Mouse (Mus musculus) brain, embryonic 14.5 days (tissue): Measurements from ENCODE around the gene Pax8.

Source experiments
- CTCF ChIP-seq: fragments of 200-500 bp; IDR thresholded peaks from 2 replicates; pipeline ENCODE4 v1.5.1; 2012; ENCODE audit warnings: inconsistent platforms, mild to moderate bottlenecking, moderate library complexity, borderline replicate concordance; ENCODE audit not compliant: insufficient read depth, insufficient read length; ENCODE audit errors: extremely low read depth
- POLR2A ChIP-seq: fragments of 200-500 bp; IDR thresholded peaks from 2 replicates; pipeline ENCODE4 v1.6.1; 2012; ENCODE audit warnings: mild to moderate bottlenecking, inconsistent platforms, borderline replicate concordance; ENCODE audit not compliant: poor library complexity, insufficient read depth, insufficient read length, severe bottlenecking; ENCODE audit errors: extremely low read depth

- TF ChIP-seq CTCF (no peak), POLR2A (no peak)
These were observed 3.3 kb downstream of the Pax8 start for GRCm38 (mm10) chr2:24472111-24472510.
